Mouse (Mus musculus) bone marrow, adult 2 months (tissue): ENCODE data around the gene Rasl12.

ENCODE experiments used
- CTCF ChIP-seq: fragments of 200-500 bp; IDR thresholded peaks from 2 replicates; pipeline ENCODE4 v1.5.1; 2011; ENCODE audit warnings: low read length, control low read depth; ENCODE audit not compliant: control insufficient read depth, insufficient read depth
- POLR2A ChIP-seq: fragments of 200-500 bp; IDR thresholded peaks from 2 replicates; pipeline ENCODE4 v1.6.1; 2011; ENCODE audit warnings: low read depth, mild to moderate bottlenecking, control low read depth, low read length, borderline replicate concordance; ENCODE audit not compliant: control insufficient read depth

DNA sequence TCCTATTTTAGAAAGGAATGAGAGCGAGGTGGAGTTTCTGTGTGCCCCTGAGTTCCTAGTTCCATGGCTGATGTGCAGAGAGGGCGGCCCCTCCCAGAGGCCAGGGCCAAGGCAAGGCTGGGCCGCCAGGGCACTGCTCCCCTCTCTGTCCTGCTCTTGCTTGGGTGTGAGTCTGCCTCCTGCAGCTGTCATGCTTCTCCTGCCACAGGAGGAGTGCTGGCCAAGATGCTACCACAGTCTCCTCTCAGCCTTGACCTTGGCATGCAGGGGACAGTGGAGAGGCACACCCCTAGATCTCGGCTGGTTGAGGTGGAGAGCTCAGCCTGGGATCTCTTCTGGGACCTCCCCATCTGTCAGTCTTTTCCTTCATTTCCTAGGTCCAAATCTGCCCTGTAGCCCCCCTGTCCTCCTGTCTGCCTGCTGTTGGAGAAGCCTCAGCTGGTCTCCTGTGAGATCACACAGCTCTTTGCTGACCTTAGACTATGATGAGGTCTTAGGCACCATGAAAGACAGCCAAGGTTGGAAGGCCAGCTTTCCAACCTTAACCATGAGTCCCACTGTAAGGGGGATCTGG, 17.2 kb upstream of the Rasl12 start:
- TF ChIP-seq CTCF (no peak), POLR2A (no peak)
